Mouse (Mus musculus): ENCODE data around the gene Dusp18.

Gene Dusp18

GRCm38 (mm10) chr11:3894406-3895281 is at the start of gene Dusp18, which contains the start of gene 4921536K21Rik:
Gene Dusp18, plus strand, starts transcription at chr11:3895240.
Gene 4921536K21Rik, minus strand, starts transcription at chr11:3895098.
- peak; percentile 93 to 94 for DNase-seq (ENCODE audit: low spot score in 2 of 2)

- DNase-seq (ENCODE audit: low spot score in 2 of 2) = no peak
Observed at GRCm38 (mm10) chr11:3846351-3846750, 48.7 kb upstream of the Dusp18 start.

DNA sequence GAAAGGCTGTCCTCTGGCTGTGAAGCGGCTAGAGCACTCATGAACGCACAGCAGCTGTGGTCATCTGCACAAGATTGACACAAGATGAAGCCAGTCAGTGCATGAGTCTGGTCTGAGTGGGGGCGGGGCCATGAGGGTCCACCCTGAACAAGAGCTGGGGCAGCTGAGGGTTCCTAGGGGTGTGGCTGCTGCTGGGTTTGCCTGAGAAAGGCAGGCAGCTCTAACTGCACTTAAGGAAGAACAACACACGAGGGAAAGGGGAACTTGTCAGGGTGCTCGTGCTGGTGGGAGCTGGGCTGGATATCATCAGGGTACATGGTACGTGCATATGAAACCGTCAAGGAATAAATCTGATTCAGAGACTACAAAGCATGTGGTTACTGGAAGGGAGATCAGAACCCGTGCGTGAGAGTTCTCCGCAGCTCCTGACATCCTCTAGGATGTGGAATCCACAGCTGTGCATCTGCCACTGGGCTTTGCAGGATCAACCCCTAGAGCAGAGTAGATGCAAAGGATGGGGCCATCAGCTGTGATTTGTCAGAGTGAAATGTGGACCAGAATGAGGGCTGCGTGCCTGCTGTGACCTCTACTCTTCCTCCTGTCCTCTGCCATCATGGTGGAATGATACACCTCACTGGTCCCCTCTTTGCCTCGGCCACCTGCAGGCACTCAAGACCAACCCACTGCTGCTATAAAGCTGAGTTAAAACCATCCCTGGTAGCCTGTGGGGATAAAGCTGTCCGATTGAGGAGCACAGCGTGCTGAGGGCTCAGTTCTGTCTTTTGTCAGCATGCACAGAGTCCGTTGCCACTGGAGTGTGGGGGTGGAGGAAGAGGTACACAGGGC is 45.3 kb upstream of the Dusp18 start:
- DNase-seq (ENCODE audit: low spot score in 2 of 2) = no peak

DNA sequence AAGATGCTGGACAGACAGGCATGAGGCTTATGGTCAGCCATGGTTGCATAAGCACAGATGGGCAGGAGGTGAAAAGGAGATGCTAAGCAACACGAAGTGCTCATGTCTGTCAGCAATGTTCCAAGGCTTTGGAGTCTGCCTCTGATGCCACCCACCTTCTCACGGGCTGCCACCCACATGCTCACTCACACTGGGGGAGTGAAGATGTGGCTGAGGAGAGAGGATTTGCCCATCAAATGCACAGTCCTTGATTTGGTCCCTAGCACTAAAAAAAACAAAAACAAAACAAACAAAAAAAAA is 44.8 kb upstream of the Dusp18 start:
- peak in 1 of 2 experiments; percentile 19 for DNase-seq (ENCODE audit: low spot score in 2 of 2)

GRCm38 (mm10) chr11:3850746-3851277 is 44.2 kb upstream of the Dusp18 start:
- no peak for DNase-seq (ENCODE audit: low spot score in 2 of 2)

- DNase-seq (ENCODE audit: low spot score in 2 of 2) = no peak
Observed at GRCm38 (mm10) chr11:3851872-3852271, 43.2 kb upstream of the Dusp18 start.

GRCm38 (mm10) chr11:3853031-3853430 is 42.0 kb upstream of the Dusp18 start:
- DNase-seq (ENCODE audit: low spot score in 2 of 2) = no peak

DNA sequence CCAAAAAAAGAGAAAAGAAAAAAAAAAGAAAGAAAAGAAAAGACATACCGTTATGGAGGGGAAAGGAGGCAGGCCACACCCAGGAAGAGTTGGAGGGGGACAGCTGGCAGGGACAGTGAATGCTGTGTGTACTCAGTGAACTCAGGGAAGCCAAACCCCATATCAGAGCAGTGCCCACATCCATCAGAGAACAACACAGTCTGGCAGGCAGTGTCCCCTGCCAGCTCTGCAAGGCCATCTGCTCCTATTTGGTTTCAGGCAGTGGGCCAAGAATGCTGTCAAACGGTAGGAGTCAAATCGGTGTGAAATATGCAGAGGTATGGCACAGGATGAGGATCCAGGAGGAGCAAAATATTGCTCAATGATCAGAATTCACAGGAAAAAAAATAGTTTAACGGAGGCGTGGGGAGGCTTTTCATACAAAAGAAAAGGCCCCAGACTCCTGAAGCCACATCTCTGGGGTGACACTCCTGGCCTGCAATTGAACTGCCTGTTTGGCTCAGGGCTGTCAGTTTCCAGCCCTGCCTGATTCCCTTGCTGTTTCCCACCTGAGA is 41.5 kb upstream of the Dusp18 start:
- DNase-seq (ENCODE audit: low spot score in 2 of 2) = peak; percentile 30 to 54

DNA sequence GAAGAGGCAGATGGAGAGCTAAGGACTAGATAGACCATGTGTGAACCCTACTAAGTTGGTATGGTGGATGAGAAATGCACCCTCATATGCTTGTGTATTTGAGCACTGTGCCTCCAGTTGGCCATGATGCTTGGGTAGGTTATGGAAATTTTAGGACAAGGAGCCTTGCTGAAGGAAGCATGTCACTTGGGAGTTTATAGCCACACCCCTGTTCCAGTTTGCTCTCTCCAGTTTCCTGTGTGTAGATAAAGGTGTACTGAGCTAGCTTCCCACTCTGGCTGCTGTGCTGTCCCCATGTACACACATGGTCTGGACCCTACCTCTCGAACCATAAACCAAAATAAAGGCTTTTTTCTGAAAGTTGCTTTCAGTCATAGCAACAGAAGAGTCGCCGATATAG is 40.9 kb upstream of the Dusp18 start:
- DNase-seq (ENCODE audit: low spot score in 2 of 2) = no peak

- DNase-seq (ENCODE audit: low spot score in 2 of 2) = no peak
Observed at GRCm38 (mm10) chr11:3855846-3856245, 39.2 kb upstream of the Dusp18 start.

DNA sequence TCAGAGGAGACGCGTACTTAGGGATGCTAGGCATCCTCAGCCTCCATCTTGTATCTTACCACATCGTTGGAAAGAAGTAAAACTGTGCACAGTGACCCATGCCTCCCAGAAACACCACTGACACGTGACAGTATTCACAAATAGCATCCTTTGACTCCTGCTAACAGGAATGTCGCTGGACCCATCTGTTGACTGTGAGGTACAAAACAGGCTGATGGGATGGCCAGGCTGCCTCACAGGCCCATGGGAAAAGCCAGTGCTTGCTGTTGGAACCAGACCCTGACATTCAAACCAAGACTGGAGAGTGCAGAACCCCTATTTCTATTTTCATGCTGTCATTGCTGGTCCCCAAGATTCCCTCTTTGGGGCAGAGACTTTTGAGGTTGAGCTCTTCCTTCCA is 37.1 kb upstream of the Dusp18 start:
- no peak for DNase-seq (ENCODE audit: low spot score in 2 of 2)

DNA sequence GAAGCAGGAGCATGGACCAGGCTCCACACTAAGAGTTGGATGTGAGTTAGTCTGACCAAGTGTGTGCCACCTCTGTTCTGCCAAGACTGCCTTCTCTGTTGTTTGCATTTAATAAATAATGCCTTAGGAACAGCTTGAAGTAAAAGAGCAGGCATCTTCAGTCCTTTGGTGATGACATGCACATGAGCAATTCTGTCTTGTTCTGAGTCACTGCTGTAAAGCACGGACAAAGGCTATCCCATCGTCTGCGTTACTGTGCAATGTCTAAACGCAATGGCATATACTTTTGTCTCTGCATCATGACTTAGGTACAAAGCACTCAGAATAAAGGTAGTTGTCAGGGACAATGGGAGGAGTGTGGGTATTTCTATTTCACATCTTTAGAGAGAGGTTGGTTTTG is 35.3 kb upstream of the Dusp18 start:
- DNase-seq (ENCODE audit: low spot score in 2 of 2) = no peak

GRCm38 (mm10) chr11:3860361-3860760 is 34.7 kb upstream of the Dusp18 start:
- DNase-seq (ENCODE audit: low spot score in 2 of 2) = no peak

- DNase-seq (ENCODE audit: low spot score in 2 of 2) = no peak
Observed at GRCm38 (mm10) chr11:3862661-3863453, 32.2 kb upstream of the Dusp18 start.

GRCm38 (mm10) chr11:3863454-3864112 is 31.5 kb upstream of the Dusp18 start, which contains the start of gene Osbp2:
Gene Osbp2, minus strand, starts transcription at chr11:3863903.
- peak; percentile 53 to 66 for DNase-seq (ENCODE audit: low spot score in 2 of 2)

GRCm38 (mm10) chr11:3864343-3864742 is 30.7 kb upstream of the Dusp18 start:
- no peak for DNase-seq (ENCODE audit: low spot score in 2 of 2)

GRCm38 (mm10) chr11:3876419-3876818 is 18.6 kb upstream of the Dusp18 start:
- no peak for DNase-seq (ENCODE audit: low spot score in 2 of 2)

DNA sequence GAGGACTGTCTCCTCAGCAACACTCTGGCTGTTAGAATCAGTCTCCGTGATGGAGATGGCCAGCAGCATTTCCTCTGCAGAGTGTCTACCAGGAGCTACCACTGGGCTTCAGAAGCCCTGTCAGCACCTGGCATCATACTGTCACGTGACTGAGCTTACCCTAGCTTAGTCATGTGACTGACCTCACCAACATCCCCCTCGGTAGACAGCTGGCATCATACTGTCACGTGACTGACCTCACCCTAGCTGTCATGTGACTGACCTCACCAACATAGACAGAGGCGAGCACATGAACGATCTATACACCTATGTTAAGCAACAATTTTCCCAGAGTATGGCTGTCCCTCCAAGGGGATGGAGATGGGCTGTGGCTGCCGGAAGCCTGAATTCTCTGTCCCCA is 16.4 kb upstream of the Dusp18 start:
- DNase-seq (ENCODE audit: low spot score in 2 of 2) = no peak

DNA sequence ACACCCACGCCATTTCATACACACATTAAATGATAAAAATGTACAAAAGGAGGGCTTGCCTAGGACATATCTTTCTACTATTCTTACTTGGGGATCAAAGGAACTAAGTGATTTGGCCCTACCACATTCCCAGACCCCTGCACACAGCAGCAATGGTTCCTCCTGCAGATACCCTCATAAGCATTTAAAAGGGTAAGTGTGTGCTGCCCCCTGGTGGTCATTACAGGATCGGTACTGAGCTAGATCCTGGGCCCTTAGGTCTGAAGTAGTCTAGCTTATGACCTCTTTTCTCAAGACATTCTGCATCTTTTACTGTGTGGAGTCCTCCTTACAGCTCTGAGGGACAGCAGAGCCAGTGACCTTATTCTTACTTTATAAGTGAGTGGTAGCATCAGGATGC is 15.2 kb upstream of the Dusp18 start:
- DNase-seq (ENCODE audit: low spot score in 2 of 2) = peak; percentile 68 to 69

DNA sequence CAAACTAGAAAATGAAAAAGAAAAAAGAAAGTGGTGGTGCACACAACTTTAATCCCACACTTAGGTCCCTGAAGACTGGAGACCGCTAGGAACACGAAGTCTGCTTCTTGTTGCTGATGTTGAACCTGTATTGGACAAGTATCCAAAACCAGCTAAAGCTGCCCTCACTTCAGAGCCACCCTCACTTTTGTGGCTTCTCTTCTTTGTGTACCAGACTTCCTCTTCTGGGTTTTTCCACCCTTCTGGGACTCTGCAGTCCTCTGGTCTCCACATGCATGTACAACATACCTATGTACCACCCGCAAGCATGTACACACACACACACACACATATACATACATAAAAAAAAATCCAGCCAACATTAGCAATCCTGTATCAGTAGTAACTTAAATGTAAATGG is 11.3 kb upstream of the Dusp18 start:
- no peak for DNase-seq (ENCODE audit: low spot score in 2 of 2)

DNA sequence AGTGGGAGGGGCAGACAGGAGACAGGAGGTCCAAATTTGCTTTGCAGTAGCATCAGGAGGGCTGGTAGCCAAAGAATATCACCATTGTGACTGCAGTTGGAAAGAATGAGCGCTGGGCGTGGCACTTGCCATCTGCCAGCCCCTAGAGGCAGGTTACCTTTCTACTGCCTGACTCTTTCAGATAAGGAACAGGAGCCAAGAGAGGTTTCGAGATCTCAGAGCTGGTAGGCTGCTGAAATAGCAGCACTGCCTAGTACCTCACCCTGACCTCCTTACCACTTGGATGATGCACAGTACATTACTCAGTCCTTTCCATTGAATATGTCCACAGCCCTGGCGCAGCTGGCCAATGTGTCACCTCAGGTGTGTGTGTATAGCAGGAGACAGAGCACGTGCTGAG is 7.7 kb upstream of the Dusp18 start:
- DNase-seq (ENCODE audit: low spot score in 2 of 2) = no peak
